Mouse (Mus musculus) frontal cortex, adult (tissue): ENCODE measurements around the gene C1ra.
"Not testable (repeated sequence)": the region's sequence is repeated elsewhere in the genome, so short reads cannot be mapped to it uniquely, and the experiment has no call there.

Experiments used
- ATAC-seq: cut with Nextera tagmentation; 2 replicates; pipeline ENCODE4 v1.9.2; 2017; ENCODE audit warnings: mild to moderate bottlenecking, moderate library complexity, mixed read lengths; ENCODE audit not compliant: low TSS enrichment

C1ra gene

GRCm38 (mm10) chr6:124544466-124544865 lies 32.3 kb downstream of the C1ra start:
- ATAC-seq = 0 out of 2 replicates have a peak, but pooled peaks have one; percentile 47

- no peak for ATAC-seq
Observed at GRCm38 (mm10) chr6:124545425-124545824, 33.2 kb downstream of the C1ra start.

- ATAC-seq = not testable (repeated sequence)
Observed at GRCm38 (mm10) chr6:124547979-124548378, 35.8 kb downstream of the C1ra start.

- no peak for ATAC-seq
Observed at GRCm38 (mm10) chr6:124549023-124549550, 36.9 kb downstream of the C1ra start.

- ATAC-seq = no peak
Observed at GRCm38 (mm10) chr6:124552766-124553165, 40.6 kb downstream of the C1ra start.

GRCm38 (mm10) chr6:124555956-124556355 lies 43.8 kb downstream of the C1ra start:
- not testable (repeated sequence) for ATAC-seq

- ATAC-seq = not testable (repeated sequence)
Observed at GRCm38 (mm10) chr6:124561156-124561555, 49.0 kb downstream of the C1ra start.

- not testable (repeated sequence) for ATAC-seq
Observed at GRCm38 (mm10) chr6:124561611-124562010, 49.4 kb downstream of the C1ra start.

- peak; percentile 52; the same call in 1 of the 2 replicates for ATAC-seq
Observed at GRCm38 (mm10) chr6:124570026-124570425, 57.8 kb downstream of the C1ra start, which contains the start of gene C1rb. Gene C1rb, plus strand, starts transcription at chr6:124570294.
